Mouse (Mus musculus): ENCODE measurements at regions not wholly inside any gene's neighbourhood (a gene's known extent, or its start where the extent isn't known, plus 50 kb on each side); places are given as distances from the start of the nearest gene placed in this dataset.

- TF ChIP-seq CTCF (conservative IDR thresholded peaks at IDR 0.05; ENCODE audit: insufficient read depth, insufficient read length, low read depth, low read length) (no peak), POLR2A (IDR thresholded peaks at IDR 0.05; ENCODE audit: low read depth, low read length) (no peak)
These were observed 54.0 kb upstream of the Spred2 start for GRCm38 (mm10) chr11:19870136-19870535.

Measured in kidney, adult 2 months (tissue).